Mouse (Mus musculus) cortical plate, adult 2 months (tissue): ENCODE data around the gene Ccin.

Experiments
- CTCF ChIP-seq: fragments of 200-500 bp; IDR thresholded peaks from 2 replicates; pipeline ENCODE4 v1.5.1; 2011; ENCODE audit warnings: mild to moderate bottlenecking, control low read depth, low read length; ENCODE audit not compliant: insufficient read depth; ENCODE audit errors: extremely low read depth
- POLR2A ChIP-seq: fragments of 200-500 bp; IDR thresholded peaks from 2 replicates; pipeline ENCODE4 v1.6.1; 2011; ENCODE audit warnings: mild to moderate bottlenecking, low read length, control low read depth; ENCODE audit not compliant: insufficient read depth; ENCODE audit errors: extremely low read depth

- TF ChIP-seq CTCF (no peak), POLR2A (no peak)
These were observed 11.1 kb upstream of the Ccin start for GRCm38 (mm10) chr4:43972137-43972591.
